Mouse (Mus musculus): ENCODE data around the gene Stmnd1. TPM values are rescaled to one million over a fixed set of nuclear protein-coding genes. Genes with fewer than 3 reads are reported as not detected.
"Not testable (repeated sequence)": the region's sequence is repeated elsewhere in the genome, so short reads cannot be mapped to it uniquely, and the experiment has no call there.

The Stmnd1 gene
- polyA plus RNA-seq, 1 experiment from 2014 or later: not detected

GRCm38 (mm10) chr13:46313176-46313575, 39.7 kb downstream of the Stmnd1 start:
- 83% methylated on average over 5 of the region's 5 CpGs for WGBS
- no peak for DNase-seq (ENCODE audit: low spot score)
- H3K27ac ChIP-seq: no peak overlapping the region
- H3K4me1 ChIP-seq: no peaks in the 10 kb centered on the region
- H3K36me3 ChIP-seq: no peaks in the 10 kb centered on the region
- H3K9me3 ChIP-seq (replicated peaks): no peaks in the 10 kb centered on the region
- H3K4me3 ChIP-seq: no peak overlapping the region
- H3K27me3 ChIP-seq (ENCODE audit: low read depth, poor library complexity, severe bottlenecking): no peaks in the 10 kb centered on the region

- WGBS: 90% methylated on average over 7 of the region's 7 CpGs
- DNase-seq (ENCODE audit: low spot score): no peak
- no peak overlapping the region for H3K4me3 ChIP-seq
- no peak overlapping the region for H3K27ac ChIP-seq
- no peaks in the 10 kb centered on the region for H3K9me3 ChIP-seq (replicated peaks)
- H3K27me3 ChIP-seq (ENCODE audit: low read depth, poor library complexity, severe bottlenecking): no peaks in the 10 kb centered on the region
- no peaks in the 10 kb centered on the region for H3K36me3 ChIP-seq
- no peaks in the 10 kb centered on the region for H3K4me1 ChIP-seq
Measured at GRCm38 (mm10) chr13:46315165-46315564, 41.6 kb downstream of the Stmnd1 start.

DNA sequence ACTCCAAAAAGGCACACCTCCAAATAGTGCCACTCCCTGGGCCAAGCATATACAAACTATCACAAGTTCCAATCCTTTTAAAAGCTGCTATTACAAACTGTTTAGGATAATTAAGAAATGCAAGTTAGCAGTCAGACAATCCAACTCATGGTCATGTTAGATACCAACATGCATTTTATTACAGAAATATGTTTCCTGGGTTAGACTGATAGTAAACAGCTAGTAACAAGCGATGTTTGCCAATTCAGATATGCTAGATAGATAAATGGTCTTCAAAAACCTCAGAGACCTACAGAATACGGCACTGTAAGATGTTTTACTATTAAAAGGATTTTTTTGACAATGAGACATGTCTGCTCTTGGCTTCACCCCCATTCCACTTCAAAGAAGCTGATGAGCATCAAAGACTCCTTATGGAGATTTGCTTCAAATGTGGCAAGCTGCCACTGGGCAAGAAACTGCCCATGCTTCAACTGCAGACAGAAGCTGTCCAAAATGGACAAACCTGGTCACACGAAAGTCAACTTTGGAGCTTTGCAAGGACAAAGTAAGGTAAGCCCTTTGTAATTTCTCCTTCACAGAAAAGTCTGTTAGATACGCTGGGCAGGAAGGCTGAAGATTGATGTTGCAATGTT, 52.9 kb downstream of the Stmnd1 start:
- Histone ChIP-seq H3K27me3 (ENCODE audit: low read depth, poor library complexity, severe bottlenecking) (no peaks in the 10 kb centered on the region), H3K9me3 (replicated peaks) (no peaks in the 10 kb centered on the region), H3K27ac (no peak overlapping the region), H3K4me1 (no peaks in the 10 kb centered on the region), H3K4me3 (no peak overlapping the region), H3K36me3 (no peaks in the 10 kb centered on the region)
- 88% methylated on average over 4 of the region's 4 CpGs for WGBS
- DNase-seq (ENCODE audit: low spot score): no peak

- H3K4me3 ChIP-seq: no peak overlapping the region
- peaks cover 5% of the 10 kb centered on the region for H3K4me1 ChIP-seq
- H3K36me3 ChIP-seq: no peaks in the 10 kb centered on the region
- WGBS: 63% methylated on average over 6 of the region's 6 CpGs
- H3K27me3 ChIP-seq (ENCODE audit: low read depth, poor library complexity, severe bottlenecking): no peaks in the 10 kb centered on the region
- 0 out of 2 replicates have a peak, but pooled peaks cover 4% of the 10 kb centered on the region for H3K9me3 ChIP-seq (replicated peaks)
- H3K27ac ChIP-seq: no peak overlapping the region
- DNase-seq (ENCODE audit: low spot score): no peak
Measured at GRCm38 (mm10) chr13:46335020-46335419, 61.5 kb downstream of the Stmnd1 start.

DNA sequence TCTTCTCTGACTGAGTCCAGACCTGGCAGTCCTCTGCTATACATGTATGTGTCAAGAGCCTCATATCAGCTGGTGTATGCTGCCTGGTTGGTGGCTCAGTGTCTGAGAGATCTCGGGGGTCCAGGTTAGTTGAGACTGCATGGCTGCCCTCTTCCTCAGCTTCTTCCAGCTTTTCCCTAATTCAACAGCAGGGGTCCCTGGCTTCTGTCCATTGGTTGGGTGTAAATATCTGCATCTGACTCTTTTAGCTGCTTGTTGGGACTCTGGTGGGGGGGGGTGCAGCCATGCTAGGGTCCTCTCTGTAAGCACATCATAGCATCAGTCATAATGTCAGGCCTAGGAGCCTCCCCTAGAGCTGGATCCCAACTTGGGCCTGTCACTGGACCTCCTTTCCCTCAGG, 62.8 kb downstream of the Stmnd1 start:
- not testable (repeated sequence) for H3K4me3 ChIP-seq; H3K27ac ChIP-seq; H3K27me3 ChIP-seq (ENCODE audit: low read depth, poor library complexity, severe bottlenecking); H3K9me3 ChIP-seq (replicated peaks); H3K4me1 ChIP-seq; DNase-seq (ENCODE audit: low spot score); H3K36me3 ChIP-seq
- WGBS: 74% methylated on average over 1 of the region's 1 CpGs

- WGBS: 89% methylated on average over 2 of the region's 2 CpGs
- Histone ChIP-seq H3K27ac (no peak overlapping the region), H3K36me3 (no peaks in the 10 kb centered on the region), H3K4me3 (no peak overlapping the region), H3K9me3 (replicated peaks) (no peaks in the 10 kb centered on the region), H3K4me1 (peaks cover 9% of the 10 kb centered on the region), H3K27me3 (ENCODE audit: low read depth, poor library complexity, severe bottlenecking) (no peaks in the 10 kb centered on the region)
- DNase-seq (ENCODE audit: low spot score): no peak
Measured at GRCm38 (mm10) chr13:46337791-46338190, 64.3 kb downstream of the Stmnd1 start.

GRCm38 (mm10) chr13:46339954-46340353, 66.4 kb downstream of the Stmnd1 start:
- H3K27me3 ChIP-seq (ENCODE audit: low read depth, poor library complexity, severe bottlenecking): no peaks in the 10 kb centered on the region
- H3K4me1 ChIP-seq: peaks cover 9% of the 10 kb centered on the region
- H3K36me3 ChIP-seq: no peaks in the 10 kb centered on the region
- H3K27ac ChIP-seq: peak overlapping the region; percentile 25; the same call in 1 of the 2 replicates
- peak; percentile 32 for DNase-seq (ENCODE audit: low spot score)
- 46% methylated on average over 4 of the region's 4 CpGs for WGBS
- H3K4me3 ChIP-seq: no peak overlapping the region
- H3K9me3 ChIP-seq (replicated peaks): no peaks in the 10 kb centered on the region

- Histone ChIP-seq H3K9me3 (replicated peaks) (no peaks in the 10 kb centered on the region), H3K4me1 (peaks cover 9% of the 10 kb centered on the region), H3K4me3 (no peak overlapping the region), H3K27ac (no peak overlapping the region), H3K27me3 (ENCODE audit: low read depth, poor library complexity, severe bottlenecking) (no peaks in the 10 kb centered on the region), H3K36me3 (no peaks in the 10 kb centered on the region)
- DNase-seq (ENCODE audit: low spot score): no peak
- 94% methylated on average over 8 of the region's 8 CpGs for WGBS
Measured at GRCm38 (mm10) chr13:46340583-46340982, 67.1 kb downstream of the Stmnd1 start.

DNA sequence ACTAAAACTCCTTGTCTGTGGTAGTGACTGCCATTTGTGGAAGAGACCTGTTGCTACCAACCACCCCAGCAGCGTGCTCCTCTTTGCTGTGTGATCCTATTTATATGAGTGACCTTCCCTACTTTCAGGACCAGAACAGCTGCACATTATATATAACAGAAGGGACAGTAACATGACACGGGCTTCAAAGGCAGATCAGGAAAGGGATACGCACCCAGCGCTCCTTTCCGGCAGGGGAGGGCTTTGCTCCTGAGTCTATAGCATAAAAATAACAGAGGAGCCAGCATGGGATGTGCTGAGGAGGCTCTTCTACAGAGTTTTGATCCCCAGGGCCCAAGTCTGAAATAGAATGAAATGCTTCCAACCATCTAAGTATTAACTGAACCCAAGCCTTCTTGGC, 67.9 kb downstream of the Stmnd1 start:
- Histone ChIP-seq H3K27me3 (ENCODE audit: low read depth, poor library complexity, severe bottlenecking) (no peaks in the 10 kb centered on the region), H3K27ac (no peak overlapping the region), H3K9me3 (replicated peaks) (no peaks in the 10 kb centered on the region), H3K4me1 (peaks cover 9% of the 10 kb centered on the region), H3K4me3 (no peak overlapping the region), H3K36me3 (no peaks in the 10 kb centered on the region)
- no peak for DNase-seq (ENCODE audit: low spot score)
- 75% methylated on average over 5 of the region's 5 CpGs for WGBS

GRCm38 (mm10) chr13:46343226-46343625, 69.7 kb downstream of the Stmnd1 start:
- Histone ChIP-seq H3K27ac (no peak overlapping the region), H3K36me3 (no peaks in the 10 kb centered on the region), H3K9me3 (replicated peaks) (no peaks in the 10 kb centered on the region)

GRCm38 (mm10) chr13:46346830-46347512, 73.5 kb downstream of the Stmnd1 start:
- Histone ChIP-seq H3K9me3 (replicated peaks) (no peaks in the 10 kb centered on the region), H3K4me1 (no peaks in the 10 kb centered on the region), H3K27me3 (ENCODE audit: low read depth, poor library complexity, severe bottlenecking) (no peaks in the 10 kb centered on the region), H3K27ac (no peak overlapping the region), H3K36me3 (no peaks in the 10 kb centered on the region), H3K4me3 (no peak overlapping the region)
- DNase-seq (ENCODE audit: low spot score): no peak
- 91% methylated on average over 10 of the region's 10 CpGs for whole genome bisulfite sequencing

More at GRCm38 (mm10) chr13:46343226-46343625, 69.7 kb downstream of the Stmnd1 start:
- WGBS: 84% methylated on average over 7 of the region's 7 CpGs
- Histone ChIP-seq H3K4me1 (peaks cover 9% of the 10 kb centered on the region), H3K27me3 (ENCODE audit: low read depth, poor library complexity, severe bottlenecking) (no peaks in the 10 kb centered on the region), H3K4me3 (no peak overlapping the region)
- DNase-seq (ENCODE audit: low spot score): no peak

GRCm38 (mm10) chr13:46349664-46350063, 76.1 kb downstream of the Stmnd1 start:
- H3K4me1 ChIP-seq: no peaks in the 10 kb centered on the region
- no peak overlapping the region for H3K4me3 ChIP-seq
- no peak for DNase-seq (ENCODE audit: low spot score)
- no peaks in the 10 kb centered on the region for H3K36me3 ChIP-seq
- no peaks in the 10 kb centered on the region for H3K9me3 ChIP-seq (replicated peaks)
- 88% methylated on average over 3 of the region's 3 CpGs for WGBS
- no peak overlapping the region for H3K27ac ChIP-seq
- no peaks in the 10 kb centered on the region for H3K27me3 ChIP-seq (ENCODE audit: low read depth, poor library complexity, severe bottlenecking)

Data from limb, embryonic 10.5 days (tissue).